Mouse (Mus musculus): ENCODE data around the gene Scube2. TPM values are rescaled to one million over a fixed set of nuclear protein-coding genes. Genes with fewer than 3 reads are reported as not detected.

Scube2 gene
- polyA plus RNA-seq, 1 experiment from 2014 or later: 4.4 TPM

DNA sequence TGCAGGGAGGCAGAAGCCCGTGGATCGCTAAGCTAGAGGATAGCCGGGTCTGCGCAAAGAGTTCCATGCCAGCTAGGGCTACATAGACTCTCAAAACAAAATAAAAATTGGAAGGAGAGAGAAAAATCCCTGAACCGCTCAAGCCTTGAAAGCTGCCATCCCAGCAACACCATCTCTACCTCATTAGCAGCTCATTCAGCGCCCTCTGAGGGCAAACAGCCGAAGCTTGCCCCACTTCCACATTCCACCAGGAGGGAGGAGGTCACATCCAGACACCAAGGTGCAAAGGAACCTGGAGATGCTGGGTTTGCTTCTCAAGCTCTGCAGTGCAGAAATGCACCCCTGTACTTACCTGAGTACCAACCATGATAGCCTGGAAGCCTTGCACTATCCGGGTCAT, 10.6 kb upstream of the Scube2 start:
- Histone ChIP-seq H3K9me3 (no peaks in the 10 kb centered on the region), H3K4me3 (no peak overlapping the region), H3K4me1 (replicated peaks) (0 out of 2 replicates have a peak, but pooled peaks cover 5% of the 10 kb centered on the region), H3K36me3 (no peaks in the 10 kb centered on the region), H3K4me2 (no peak overlapping the region), H3K27me3 (no peaks in the 10 kb centered on the region), H3K9ac (no peak overlapping the region), H3K27ac (replicated peaks) (no peak overlapping the region)
- WGBS: 75% methylated on average over 8 of the region's 8 CpGs
- ATAC-seq (ENCODE audit: low read depth): no peak

DNA sequence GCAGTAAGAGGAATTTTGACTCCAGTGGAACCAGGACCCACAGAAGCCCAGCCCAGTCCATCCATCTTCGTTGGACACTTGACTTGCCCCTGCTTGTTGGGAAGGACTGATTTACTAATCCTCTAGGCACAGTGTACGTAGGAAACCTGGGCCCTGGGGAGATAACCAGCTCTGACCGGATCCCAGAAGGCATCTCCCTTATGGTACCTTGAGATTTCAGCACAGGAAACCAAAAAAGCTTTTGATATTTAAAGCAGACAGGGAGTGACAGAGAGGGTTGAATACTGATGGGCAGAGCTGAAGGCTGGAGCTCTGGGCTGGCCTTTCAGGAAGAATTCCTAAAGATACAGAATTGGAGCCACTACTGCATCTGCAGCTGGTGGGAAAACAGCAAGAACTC, 10.1 kb upstream of the Scube2 start:
- Histone ChIP-seq H3K36me3 (no peaks in the 10 kb centered on the region), H3K4me2 (no peak overlapping the region), H3K27ac (replicated peaks) (no peak overlapping the region), H3K4me1 (replicated peaks) (0 out of 2 replicates have a peak, but pooled peaks cover 5% of the 10 kb centered on the region), H3K9me3 (no peaks in the 10 kb centered on the region), H3K4me3 (no peak overlapping the region), H3K9ac (no peak overlapping the region), H3K27me3 (no peaks in the 10 kb centered on the region)
- 61% methylated on average over 3 of the region's 3 CpGs for WGBS
- ATAC-seq (ENCODE audit: low read depth): no peak

DNA sequence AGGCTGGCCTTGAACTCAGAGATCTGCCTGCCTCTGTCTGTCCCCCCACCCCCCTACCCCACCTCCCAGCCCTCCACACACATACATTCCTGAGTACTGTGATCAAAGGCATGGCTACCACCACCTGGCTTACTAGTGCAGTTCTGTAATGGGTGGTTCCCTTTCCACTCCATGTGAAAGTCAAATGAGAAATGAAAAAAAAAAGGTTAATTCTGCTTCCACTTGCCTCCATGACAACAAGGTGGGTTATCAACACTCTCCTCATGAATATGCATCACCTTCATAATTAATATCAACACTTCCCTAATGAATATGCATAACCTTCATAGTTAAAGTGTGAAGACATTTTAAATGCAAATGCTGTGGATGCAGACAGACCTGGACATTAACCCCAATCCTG, 9.6 kb upstream of the Scube2 start:
- Histone ChIP-seq H3K4me2 (no peak overlapping the region), H3K9me3 (no peaks in the 10 kb centered on the region), H3K9ac (no peak overlapping the region), H3K36me3 (no peaks in the 10 kb centered on the region), H3K4me3 (no peak overlapping the region), H3K27ac (replicated peaks) (no peak overlapping the region), H3K4me1 (replicated peaks) (0 out of 2 replicates have a peak, but pooled peaks cover 5% of the 10 kb centered on the region), H3K27me3 (no peaks in the 10 kb centered on the region)
- ATAC-seq (ENCODE audit: low read depth): no peak; the same call in 1 of the 2 replicates

DNA sequence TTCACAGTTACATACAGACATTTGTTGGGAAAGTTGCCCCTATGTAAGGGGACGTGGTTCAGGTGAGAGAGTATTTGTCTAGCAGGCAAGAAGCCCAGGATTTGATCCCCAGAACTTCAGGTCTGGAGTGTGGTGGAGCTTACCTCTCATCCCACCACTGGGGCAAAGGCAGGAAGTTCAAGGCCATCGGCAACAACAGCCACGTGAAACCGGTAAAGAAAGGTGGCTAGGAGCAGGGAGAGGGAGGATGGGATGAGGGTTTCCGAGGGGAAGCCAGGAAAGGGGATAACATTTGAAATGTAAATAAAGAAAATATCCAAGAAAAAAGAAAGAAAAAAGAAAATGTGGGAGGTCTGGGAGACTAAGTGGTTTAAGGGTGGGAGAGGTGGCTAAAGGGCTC, 7.7 kb upstream of the Scube2 start:
- no peaks in the 10 kb centered on the region for H3K9me3 ChIP-seq
- H3K4me2 ChIP-seq: no peak overlapping the region
- no peak for ATAC-seq (ENCODE audit: low read depth)
- H3K27me3 ChIP-seq: no peaks in the 10 kb centered on the region
- H3K36me3 ChIP-seq: no peaks in the 10 kb centered on the region
- WGBS: 57% methylated on average over 5 of the region's 5 CpGs
- H3K4me3 ChIP-seq: no peak overlapping the region
- H3K9ac ChIP-seq: no peak overlapping the region
- no peak overlapping the region for H3K27ac ChIP-seq (replicated peaks)
- 0 out of 2 replicates have a peak, but pooled peaks cover 5% of the 10 kb centered on the region for H3K4me1 ChIP-seq (replicated peaks)

DNA sequence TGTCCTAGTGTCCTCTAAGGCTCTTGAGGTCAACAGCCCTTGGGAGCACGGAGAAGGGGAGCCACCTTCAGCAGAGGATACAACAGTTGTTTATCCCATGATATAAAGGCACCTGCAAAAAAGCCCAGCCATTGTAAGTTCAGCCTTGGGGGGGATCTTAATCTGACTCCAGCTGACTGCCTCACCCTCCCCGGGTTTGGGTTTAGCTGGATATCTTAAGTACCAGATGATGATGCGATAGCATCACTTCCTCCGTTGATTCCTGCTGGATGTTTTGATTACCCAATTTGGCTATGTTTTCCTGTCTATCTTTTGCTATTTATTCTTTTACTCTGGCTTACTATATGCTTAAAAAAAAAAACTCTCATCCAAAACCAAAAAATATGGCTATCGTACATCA, 5.8 kb upstream of the Scube2 start:
- no peak overlapping the region for H3K27ac ChIP-seq (replicated peaks)
- H3K4me3 ChIP-seq: no peak overlapping the region
- no peak overlapping the region for H3K9ac ChIP-seq
- H3K4me1 ChIP-seq (replicated peaks): peaks cover 20% of the 10 kb centered on the region
- no peaks in the 10 kb centered on the region for H3K9me3 ChIP-seq
- H3K27me3 ChIP-seq: peaks cover 10% of the 10 kb centered on the region; the same call in 1 of the 2 replicates
- no peak overlapping the region for H3K4me2 ChIP-seq
- no peak for ATAC-seq (ENCODE audit: low read depth)
- no peaks in the 10 kb centered on the region for H3K36me3 ChIP-seq
- 89% methylated on average over 5 of the region's 5 CpGs for WGBS

DNA sequence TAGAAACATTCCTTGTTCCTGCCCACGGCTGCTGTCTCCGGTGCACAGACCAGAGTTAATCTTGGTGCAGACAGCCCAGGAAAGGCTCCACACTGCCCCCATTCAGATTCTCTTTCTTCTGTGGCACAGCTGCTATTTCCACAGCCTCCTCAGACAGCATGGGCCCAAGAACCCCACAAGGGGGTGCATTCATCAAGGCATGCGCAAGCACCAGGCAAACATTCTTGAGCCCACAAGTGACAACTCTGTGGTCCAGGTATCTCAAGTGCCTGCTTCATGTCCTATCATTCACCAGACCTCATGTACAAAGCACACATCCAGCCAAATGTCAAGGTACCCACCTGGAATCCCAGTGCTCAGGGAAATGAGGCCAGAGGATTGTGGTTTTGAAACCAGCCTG, 3.0 kb upstream of the Scube2 start:
- Histone ChIP-seq H3K4me3 (no peak overlapping the region), H3K9ac (no peak overlapping the region), H3K9me3 (no peaks in the 10 kb centered on the region), H3K36me3 (no peaks in the 10 kb centered on the region), H3K4me1 (replicated peaks) (peaks cover 45% of the 10 kb centered on the region), H3K27ac (replicated peaks) (no peak overlapping the region), H3K4me2 (no peak overlapping the region), H3K27me3 (peaks cover 25% of the 10 kb centered on the region)
- WGBS: 11% methylated on average over 3 of the region's 3 CpGs
- ATAC-seq (ENCODE audit: low read depth): no peak

DNA sequence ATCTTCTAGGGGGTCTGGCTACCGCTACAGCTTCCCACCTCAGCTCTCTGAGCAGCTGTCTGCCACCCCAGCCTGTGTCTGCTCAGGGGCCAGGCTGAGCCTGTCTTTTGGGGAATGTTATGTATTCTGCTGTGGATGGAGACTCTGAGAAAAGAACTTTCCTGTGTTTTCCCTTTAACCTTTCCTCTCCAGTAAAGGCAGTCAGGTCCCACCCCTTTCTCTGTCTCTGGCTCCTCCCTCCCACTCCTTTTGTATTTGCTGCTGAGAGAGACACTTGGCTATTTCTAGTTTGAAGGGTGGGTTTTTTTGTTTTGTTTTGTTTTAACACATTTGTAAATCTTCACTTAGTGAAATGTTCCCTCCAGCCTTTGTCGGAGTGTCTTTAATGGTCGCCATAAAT, 1.2 kb upstream of the Scube2 start:
- H3K36me3 ChIP-seq: no peaks in the 10 kb centered on the region
- H3K27me3 ChIP-seq: peaks cover 29% of the 10 kb centered on the region
- H3K4me3 ChIP-seq: no peak overlapping the region
- no peak overlapping the region for H3K27ac ChIP-seq (replicated peaks)
- no peak overlapping the region for H3K4me2 ChIP-seq
- WGBS: 10% methylated on average over 3 of the region's 3 CpGs
- H3K4me1 ChIP-seq (replicated peaks): peaks cover 43% of the 10 kb centered on the region
- no peak overlapping the region for H3K9ac ChIP-seq
- 0 out of 2 replicates have a peak, but pooled peaks have one; percentile 5 for ATAC-seq (ENCODE audit: low read depth)
- H3K9me3 ChIP-seq: no peaks in the 10 kb centered on the region

DNA sequence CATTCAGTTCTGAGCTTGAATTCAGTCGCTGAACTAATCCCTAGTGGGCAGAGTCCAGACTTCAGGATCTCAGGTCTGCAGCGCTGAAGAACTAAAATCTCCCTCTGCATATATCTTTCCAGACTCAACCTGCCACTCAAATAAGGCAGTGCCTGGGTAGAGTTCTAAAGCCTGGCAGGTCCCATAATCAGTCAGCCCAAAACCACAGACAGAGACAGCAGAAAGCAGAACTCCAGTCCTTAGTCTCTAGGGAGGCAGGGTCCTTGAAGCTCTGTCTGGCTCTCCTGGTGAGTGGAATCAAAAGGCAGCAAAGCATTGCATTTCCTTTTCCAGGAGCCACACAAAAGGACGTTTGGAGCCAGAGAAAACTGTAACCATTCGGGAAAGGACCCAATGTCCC, 1.9 kb downstream of the Scube2 start:
- H3K27me3 ChIP-seq: peaks cover 29% of the 10 kb centered on the region
- WGBS: 13% methylated on average over 4 of the region's 4 CpGs
- no peak overlapping the region for H3K4me3 ChIP-seq
- no peak for ATAC-seq (ENCODE audit: low read depth)
- no peaks in the 10 kb centered on the region for H3K36me3 ChIP-seq
- peak overlapping the region; percentile 93; the same call in 1 of the 2 replicates for H3K4me2 ChIP-seq
- peaks cover 43% of the 10 kb centered on the region for H3K4me1 ChIP-seq (replicated peaks)
- H3K9ac ChIP-seq: no peak overlapping the region
- no peaks in the 10 kb centered on the region for H3K9me3 ChIP-seq
- H3K27ac ChIP-seq (replicated peaks): no peak overlapping the region

DNA sequence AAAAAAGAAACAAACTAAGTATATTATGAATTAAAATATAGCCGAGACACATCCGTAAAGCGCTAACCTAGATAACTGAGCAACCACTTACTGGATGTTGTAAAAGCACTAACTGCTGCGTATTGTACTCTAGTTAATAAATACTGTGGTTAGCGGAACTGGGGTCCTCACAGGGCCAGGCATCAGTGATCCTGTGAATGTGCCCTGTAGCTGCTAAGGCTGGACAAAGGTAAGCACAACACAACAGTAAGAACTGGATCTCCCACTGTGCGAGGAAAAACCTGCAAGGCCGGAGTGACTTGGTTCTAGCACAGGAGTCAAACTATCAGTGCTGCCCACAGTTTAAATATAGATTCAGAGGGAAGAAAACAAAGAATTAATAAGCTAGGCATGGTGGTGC, 5.3 kb downstream of the Scube2 start:
- H3K4me1 ChIP-seq (replicated peaks): peaks cover 19% of the 10 kb centered on the region
- no peaks in the 10 kb centered on the region for H3K9me3 ChIP-seq
- no peak for ATAC-seq (ENCODE audit: low read depth)
- H3K4me3 ChIP-seq: no peak overlapping the region
- no peak overlapping the region for H3K4me2 ChIP-seq
- WGBS: 77% methylated on average over 7 of the region's 7 CpGs
- H3K27ac ChIP-seq (replicated peaks): no peak overlapping the region
- H3K9ac ChIP-seq: no peak overlapping the region
- peaks cover 20% of the 10 kb centered on the region for H3K27me3 ChIP-seq
- no peaks in the 10 kb centered on the region for H3K36me3 ChIP-seq

DNA sequence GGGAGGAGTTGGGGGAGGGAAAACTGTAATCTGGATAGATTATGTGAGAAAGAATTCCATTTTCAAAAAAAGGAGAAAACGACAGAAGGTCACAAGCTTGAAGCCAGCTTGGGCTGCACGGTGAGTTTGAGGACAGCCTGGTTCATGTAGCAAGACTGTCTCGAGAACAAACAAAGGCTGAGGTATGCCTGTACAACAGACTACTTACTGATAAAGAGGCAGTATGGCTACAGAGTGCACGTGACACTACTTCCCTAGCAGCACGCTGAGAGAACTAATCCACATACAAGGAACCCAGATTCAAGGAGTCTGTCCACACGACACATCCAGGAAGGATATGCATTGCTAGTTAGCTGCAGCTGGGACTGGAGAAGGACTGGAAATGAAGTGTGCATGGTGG, 6.1 kb downstream of the Scube2 start:
- no peak overlapping the region for H3K4me3 ChIP-seq
- H3K4me1 ChIP-seq (replicated peaks): peaks cover 11% of the 10 kb centered on the region
- H3K27ac ChIP-seq (replicated peaks): no peak overlapping the region
- no peaks in the 10 kb centered on the region for H3K36me3 ChIP-seq
- H3K4me2 ChIP-seq: no peak overlapping the region
- H3K9me3 ChIP-seq: no peaks in the 10 kb centered on the region
- peaks cover 13% of the 10 kb centered on the region for H3K27me3 ChIP-seq
- no peak for ATAC-seq (ENCODE audit: low read depth)
- WGBS: 70% methylated on average over 6 of the region's 6 CpGs
- no peak overlapping the region for H3K9ac ChIP-seq

DNA sequence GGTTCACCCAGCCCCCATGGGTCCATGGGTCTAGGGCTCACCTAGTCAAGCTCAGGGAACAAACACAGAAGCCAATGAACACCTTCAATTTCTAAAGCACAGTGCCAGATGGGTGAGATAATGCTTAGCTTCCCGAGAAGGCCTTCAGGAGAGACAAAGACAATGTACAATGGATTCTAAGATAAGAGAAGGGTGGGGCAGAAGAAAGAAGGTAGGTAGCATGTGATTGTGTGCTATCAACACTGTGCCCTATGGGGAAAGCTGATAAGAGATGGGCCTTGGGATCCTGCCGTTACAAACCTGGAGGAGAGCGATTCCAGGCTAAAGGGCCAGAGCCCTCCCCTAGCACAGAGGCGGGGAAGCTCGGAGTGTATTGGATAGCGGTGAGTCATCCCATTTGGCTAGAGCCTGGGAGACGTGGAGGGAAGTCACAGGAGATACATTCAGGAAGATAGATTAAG, 12.7 kb downstream of the Scube2 start:
- H3K9ac ChIP-seq: no peak overlapping the region
- no peak overlapping the region for H3K4me3 ChIP-seq
- no peaks in the 10 kb centered on the region for H3K9me3 ChIP-seq
- peaks cover 22% of the 10 kb centered on the region for H3K4me1 ChIP-seq (replicated peaks)
- no peak for ATAC-seq (ENCODE audit: low read depth)
- no peaks in the 10 kb centered on the region for H3K36me3 ChIP-seq
- no peak overlapping the region for H3K27ac ChIP-seq (replicated peaks)
- no peak overlapping the region for H3K4me2 ChIP-seq
- 64% methylated on average over 7 of the region's 7 CpGs for WGBS
- H3K27me3 ChIP-seq: no peaks in the 10 kb centered on the region

DNA sequence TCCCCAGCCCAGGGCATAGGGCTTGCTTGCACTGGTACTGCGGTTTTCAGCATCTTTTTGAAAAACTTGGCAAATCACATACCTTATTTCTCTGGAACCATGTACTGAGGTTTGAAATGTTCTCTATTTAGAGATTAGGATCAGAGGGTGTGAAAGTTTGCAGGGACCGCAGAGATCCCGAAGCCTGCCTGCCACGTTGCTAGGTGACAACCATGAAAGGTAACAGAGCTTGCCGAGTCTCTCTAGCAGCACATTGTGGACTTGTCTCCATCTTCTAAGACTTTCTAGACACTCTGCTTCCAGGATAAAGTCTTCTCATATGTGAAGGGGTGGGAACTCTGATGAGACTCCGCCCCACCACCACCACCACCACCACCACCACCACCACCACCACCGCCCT, 13.5 kb downstream of the Scube2 start:
- no peaks in the 10 kb centered on the region for H3K36me3 ChIP-seq
- H3K9me3 ChIP-seq: no peaks in the 10 kb centered on the region
- no peak for ATAC-seq (ENCODE audit: low read depth)
- no peak overlapping the region for H3K9ac ChIP-seq
- no peak overlapping the region for H3K27ac ChIP-seq (replicated peaks)
- H3K27me3 ChIP-seq: no peaks in the 10 kb centered on the region
- H3K4me1 ChIP-seq (replicated peaks): peaks cover 22% of the 10 kb centered on the region
- no peak overlapping the region for H3K4me3 ChIP-seq
- no peak overlapping the region for H3K4me2 ChIP-seq
- 83% methylated on average over 7 of the region's 7 CpGs for WGBS

DNA sequence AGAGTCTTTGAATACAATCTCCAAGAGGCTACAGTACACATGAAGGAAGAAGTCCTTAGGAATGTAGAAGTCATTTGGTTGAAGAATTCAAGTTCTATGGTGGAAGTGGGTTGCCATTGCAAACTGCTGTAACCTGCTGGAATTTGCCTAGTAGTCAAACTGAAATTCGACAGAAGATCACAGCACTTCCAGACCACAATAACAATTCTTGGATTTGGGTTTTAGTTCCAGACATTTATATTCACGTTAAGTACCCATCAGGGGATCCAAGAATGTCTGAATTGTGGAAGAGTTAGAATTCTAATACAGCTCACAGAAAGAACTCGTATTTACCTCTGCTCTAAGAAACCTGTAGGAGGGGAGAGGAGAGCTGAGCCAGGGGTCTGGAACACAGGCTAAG, 14.9 kb downstream of the Scube2 start:
- H3K36me3 ChIP-seq: no peaks in the 10 kb centered on the region
- 30% methylated on average over 3 of the region's 3 CpGs for WGBS
- H3K27ac ChIP-seq (replicated peaks): no peak overlapping the region
- H3K27me3 ChIP-seq: no peaks in the 10 kb centered on the region
- H3K9ac ChIP-seq: no peak overlapping the region
- H3K9me3 ChIP-seq: no peaks in the 10 kb centered on the region
- peaks cover 22% of the 10 kb centered on the region for H3K4me1 ChIP-seq (replicated peaks)
- no peak overlapping the region for H3K4me2 ChIP-seq
- no peak overlapping the region for H3K4me3 ChIP-seq
- no peak for ATAC-seq (ENCODE audit: low read depth)

Measured in neural tube, embryonic 13.5 days (tissue).